Mouse (Mus musculus) forebrain, embryonic 11.5 days (tissue): ENCODE results near the gene Pdzd2. TPM values are rescaled to one million over a fixed set of nuclear protein-coding genes. Genes with fewer than 3 reads are reported as not detected.

Source experiments
- ATAC-seq: fragments of 200-750 bp; cut with Nextera tagmentation; replicated peaks from 2 replicates; pipeline ENCODE4 v1.8.0; 2017; ENCODE audit warnings: moderate TSS enrichment; ENCODE audit not compliant: low FRiP score
- DNase-seq: peaks from one replicate; pipeline ENCODE4 v3.0.0-alpha.2; 2017; ENCODE audit warnings: low spot score
- H3K27ac ChIP-seq: fragments of 300-500 bp; sonication (generic); 2 replicates; pipeline ENCODE4 v1.5.1; 2014; ENCODE audit warnings: low read depth, low read length
- H3K27me3 ChIP-seq: fragments of 300-500 bp; sonication (generic); 2 replicates; pipeline ENCODE4 v1.6.1; 2014; ENCODE audit warnings: mild to moderate bottlenecking, low read length, mixed read lengths; ENCODE audit not compliant: control insufficient read depth, insufficient read depth
- H3K36me3 ChIP-seq: fragments of 300-500 bp; sonication (generic); 2 replicates; pipeline ENCODE4 v1.6.1; 2014; ENCODE audit warnings: mild to moderate bottlenecking, low read length, moderate library complexity, mixed read lengths; ENCODE audit not compliant: control insufficient read depth, insufficient read depth
- H3K4me1 ChIP-seq: fragments of 300-500 bp; sonication (generic); replicated peaks from 2 replicates; pipeline ENCODE4 v1.6.1; 2014; ENCODE audit warnings: low read length, mixed read lengths; ENCODE audit not compliant: control insufficient read depth, insufficient read depth
- H3K4me2 ChIP-seq: fragments of 300-500 bp; sonication (generic); 2 replicates; pipeline ENCODE4 v1.6.1; 2014; ENCODE audit warnings: low read depth, mild to moderate bottlenecking, low read length, moderate library complexity, mixed read lengths; ENCODE audit not compliant: severe bottlenecking
- H3K4me3 ChIP-seq: fragments of 300-500 bp; sonication (generic); 2 replicates; pipeline ENCODE4 v1.5.1; 2014; ENCODE audit warnings: low read depth, low read length
- H3K9ac ChIP-seq: fragments of 300-500 bp; sonication (generic); 2 replicates; pipeline ENCODE4 v1.6.1; 2014; ENCODE audit warnings: low read length
- H3K9me3 ChIP-seq: fragments of 300-500 bp; sonication (generic); 2 replicates; pipeline ENCODE4 v1.6.1; 2016; ENCODE audit warnings: low read length, mixed read lengths; ENCODE audit not compliant: control insufficient read depth
- WGBS: fragments of 180-500 bp; shearing (Covaris S2); extraction: QIAGEN DNeasy Blood & Tissue Kit; methylation state at CpG from one replicate; pipeline ENCODE4 v1.1.7; 2014; 5-methylcytosine and 5-hydroxymethylcytosine counted together
- polyA plus RNA-seq: library from polyadenylated mRNA; unstranded; fragments of >200 nt; fragmentation: Nextera tagmentation; extraction: Ambion mirVana; gene quantifications from 2 replicates; pipeline ENCODE4 v1.2.1, GENCODE M21; 2014

The Pdzd2 gene
- polyA plus RNA-seq, 1 experiment from 2014 or later, result 6.0 TPM

- no peak overlapping the region for H3K4me3 ChIP-seq
- no peaks in the 10 kb centered on the region for H3K36me3 ChIP-seq
- no peak for DNase-seq
- no peak overlapping the region for H3K4me2 ChIP-seq
- H3K9ac ChIP-seq, result no peak overlapping the region
- no peaks in the 10 kb centered on the region for H3K4me1 ChIP-seq
- H3K27me3 ChIP-seq, result no peaks in the 10 kb centered on the region
- no peaks in the 10 kb centered on the region for H3K9me3 ChIP-seq
- ATAC-seq, result no peak
- WGBS, result 75% methylated on average over 10 of the region's 10 CpGs
- H3K27ac ChIP-seq, result no peak overlapping the region
These were observed 23.4 kb upstream of the Pdzd2 start for GRCm38 (mm10) chr15:12763147-12763546.

- H3K9ac ChIP-seq, result no peak overlapping the region
- DNase-seq (no peak), ATAC-seq (no peak)
- WGBS, result 79% methylated on average over 11 of the region's 11 CpGs
- H3K4me1 ChIP-seq, result no peaks in the 10 kb centered on the region
- no peak overlapping the region for H3K4me3 ChIP-seq
- no peaks in the 10 kb centered on the region for H3K27me3 ChIP-seq
- no peak overlapping the region for H3K27ac ChIP-seq
- H3K4me2 ChIP-seq, result no peak overlapping the region
- no peaks in the 10 kb centered on the region for H3K36me3 ChIP-seq
- H3K9me3 ChIP-seq, result no peaks in the 10 kb centered on the region
These were observed 22.7 kb upstream of the Pdzd2 start for GRCm38 (mm10) chr15:12762258-12762913.

- Histone ChIP-seq H3K36me3 (no peaks in the 10 kb centered on the region), H3K9me3 (no peaks in the 10 kb centered on the region), H3K4me2 (no peak overlapping the region), H3K9ac (no peak overlapping the region), H3K27ac (no peak overlapping the region), H3K4me3 (no peak overlapping the region), H3K4me1 (no peaks in the 10 kb centered on the region), H3K27me3 (no peaks in the 10 kb centered on the region)
- no peak for ATAC-seq
- DNase-seq, result no peak
- 91% methylated on average over 6 of the region's 6 CpGs for WGBS
These were observed 21.0 kb upstream of the Pdzd2 start for GRCm38 (mm10) chr15:12760747-12761146.

GRCm38 (mm10) chr15:12758461-12758860, 18.7 kb upstream of the Pdzd2 start:
- H3K9ac ChIP-seq, result no peak overlapping the region
- no peak overlapping the region for H3K4me3 ChIP-seq
- H3K4me2 ChIP-seq, result no peak overlapping the region
- no peak overlapping the region for H3K27ac ChIP-seq
- H3K4me1 ChIP-seq, result no peaks in the 10 kb centered on the region
- DNase-seq, result no peak
- H3K36me3 ChIP-seq, result no peaks in the 10 kb centered on the region
- 79% methylated on average over 5 of the region's 5 CpGs for WGBS
- no peaks in the 10 kb centered on the region for H3K9me3 ChIP-seq
- H3K27me3 ChIP-seq, result no peaks in the 10 kb centered on the region
- no peak for ATAC-seq

GRCm38 (mm10) chr15:12757757-12758156, 18.0 kb upstream of the Pdzd2 start:
- WGBS, result 90% methylated on average over 1 of the region's 1 CpGs
- Histone ChIP-seq H3K4me2 (no peak overlapping the region), H3K36me3 (no peaks in the 10 kb centered on the region), H3K27ac (no peak overlapping the region), H3K9ac (no peak overlapping the region), H3K4me3 (no peak overlapping the region), H3K4me1 (no peaks in the 10 kb centered on the region), H3K9me3 (no peaks in the 10 kb centered on the region), H3K27me3 (no peaks in the 10 kb centered on the region)
- DNase-seq (no peak), ATAC-seq (no peak)

- ATAC-seq (no peak), DNase-seq (no peak)
- H3K27ac ChIP-seq, result no peak overlapping the region
- no peaks in the 10 kb centered on the region for H3K36me3 ChIP-seq
- no peaks in the 10 kb centered on the region for H3K4me1 ChIP-seq
- no peak overlapping the region for H3K9ac ChIP-seq
- no peaks in the 10 kb centered on the region for H3K9me3 ChIP-seq
- H3K4me2 ChIP-seq, result no peak overlapping the region
- WGBS, result 71% methylated on average over 4 of the region's 4 CpGs
- no peak overlapping the region for H3K4me3 ChIP-seq
- no peaks in the 10 kb centered on the region for H3K27me3 ChIP-seq
These were observed 13.5 kb upstream of the Pdzd2 start for GRCm38 (mm10) chr15:12753201-12753600.

GRCm38 (mm10) chr15:12750963-12751362, 11.2 kb upstream of the Pdzd2 start:
- Histone ChIP-seq H3K4me1 (no peaks in the 10 kb centered on the region), H3K36me3 (no peaks in the 10 kb centered on the region), H3K27ac (no peak overlapping the region), H3K4me3 (no peak overlapping the region), H3K27me3 (no peaks in the 10 kb centered on the region), H3K4me2 (no peak overlapping the region), H3K9me3 (no peaks in the 10 kb centered on the region; the same call in 1 of the 2 replicates), H3K9ac (no peak overlapping the region)
- no peak for DNase-seq
- WGBS, result 91% methylated on average over 8 of the region's 8 CpGs
- no peak for ATAC-seq

GRCm38 (mm10) chr15:12749549-12750301, 10.0 kb upstream of the Pdzd2 start:
- ATAC-seq (no peak), DNase-seq (no peak)
- Histone ChIP-seq H3K9ac (no peak overlapping the region), H3K36me3 (no peaks in the 10 kb centered on the region), H3K4me1 (no peaks in the 10 kb centered on the region), H3K4me2 (no peak overlapping the region), H3K9me3 (no peaks in the 10 kb centered on the region; the same call in 1 of the 2 replicates), H3K27me3 (no peaks in the 10 kb centered on the region), H3K27ac (no peak overlapping the region), H3K4me3 (no peak overlapping the region)
- 88% methylated on average over 11 of the region's 11 CpGs for WGBS
